Mouse (Mus musculus) effector memory CD4-positive, alpha-beta T cell, adult 7 months (primary cell): Measurements from ENCODE around the gene Cd8b1. TPM values are rescaled to one million over a fixed set of nuclear protein-coding genes. Genes with fewer than 3 reads are reported as not detected.

ENCODE experiments used
- polyA plus RNA-seq: library from polyadenylated mRNA; unstranded; fragments of 100-300 nt; shearing (Covaris generic); gene quantifications from one replicate; pipeline ENCODE4 v1.2.1, GENCODE M21; 2017

Cd8b1 gene
- polyA plus RNA-seq, result 4.0 TPM

GRCm38 (mm10) chr6:71322491-71322921, at the start of gene Cd8b1:
Cd8b1 (plus strand) TSS chr6:71322788.

GRCm38 (mm10) chr6:71321826-71322283, 733 bp upstream of the Cd8b1 start, which contains the start of gene Smyd1:
Smyd1 (minus strand) TSS chr6:71322233.

DNA sequence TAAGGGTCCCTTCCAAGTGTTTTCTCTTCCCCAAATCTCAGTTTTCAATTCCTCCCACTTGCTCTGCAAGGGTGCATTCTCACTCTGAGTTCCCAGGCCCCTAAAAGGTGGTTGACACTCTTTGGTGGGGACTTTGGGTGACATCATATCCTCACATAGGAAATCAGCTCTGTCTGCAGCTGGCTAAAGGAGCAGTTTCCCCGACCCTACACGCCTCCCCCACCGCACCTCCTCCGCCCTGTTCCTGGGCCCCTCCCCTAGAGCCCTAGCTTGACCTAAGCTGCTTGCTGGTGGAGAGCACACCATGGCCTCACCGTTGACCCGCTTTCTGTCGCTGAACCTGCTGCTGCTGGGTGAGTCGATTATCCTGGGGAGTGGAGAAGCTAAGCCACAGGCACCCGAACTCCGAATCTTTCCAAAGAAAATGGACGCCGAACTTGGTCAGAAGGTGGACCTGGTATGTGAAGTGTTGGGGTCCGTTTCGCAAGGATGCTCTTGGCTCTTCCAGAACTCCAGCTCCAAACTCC, 50.7 kb downstream of the Cd8b1 start, which contains the start of gene Cd8a:
Gene Cd8a, plus strand, starts transcription at position 179 of the 527 bp plus-strand sequence.

Other genes with a start within 250 kb of the Cd8b1 start
- not detected for gene Thnsl2, start 178.3 kb upstream of the Cd8b1 start, polyA plus RNA-seq
- gene Fabp1, start 123.0 kb upstream of the Cd8b1 start, polyA plus RNA-seq, result not detected
- 51.7 TPM for gene Krcc1, start 51.1 kb upstream of the Cd8b1 start, polyA plus RNA-seq
- not detected for gene Smyd1, start 555 bp upstream of the Cd8b1 start, polyA plus RNA-seq
- gene Cd8a, start 50.6 kb downstream of the Cd8b1 start, polyA plus RNA-seq, result not detected
- gene Rmnd5a, start 117.8 kb downstream of the Cd8b1 start, polyA plus RNA-seq, result 28.2 TPM
- gene Rnf103, start 171.1 kb downstream of the Cd8b1 start, polyA plus RNA-seq, result 60.9 TPM
- 60.1 TPM for gene Chmp3, start 221.0 kb downstream of the Cd8b1 start, polyA plus RNA-seq